Mouse (Mus musculus): ENCODE measurements around the gene Tmem108.

GRCm38 (mm10) chr9:103622988-103623387, 138.6 kb downstream of the Tmem108 start:
- no peak for TF ChIP-seq POLR2A (IDR thresholded peaks at IDR 0.05; ENCODE audit: insufficient read depth, low read depth, low read length)
- no peak for TF ChIP-seq EP300 (IDR thresholded peaks at IDR 0.05; ENCODE audit: insufficient read depth, low read depth, low read length)
- TF ChIP-seq CTCF (IDR thresholded peaks at IDR 0.05), result no peak
